Mouse (Mus musculus): ENCODE measurements around the gene Chm. TPM values are rescaled to one million over a fixed set of nuclear protein-coding genes. Genes with fewer than 3 reads are reported as not detected.
"Not testable (repeated sequence)": the region's sequence is repeated elsewhere in the genome, so short reads cannot be mapped to it uniquely, and the experiment has no call there.

Chm gene
- total RNA-seq (2021) = 10 to 100 TPM; 40.6 to 42.2 TPM
- long read RNA-seq, experiment 1, full-length matches to known transcripts = 14 of 26 reads
- long read RNA-seq, experiment 1, partial matches to known transcripts = 0 of 26 reads
- long read RNA-seq, experiment 1, other reads (novel, unspliced or antisense) = 12 of 26 reads
- long read RNA-seq, experiment 2, full-length matches to known transcripts = 8 of 15 reads
- long read RNA-seq, experiment 2, partial matches to known transcripts = 2 of 15 reads
- long read RNA-seq, experiment 2, other reads (novel, unspliced or antisense) = 5 of 15 reads

- peak; percentile 39 to 50 for DNase-seq (ENCODE audit: low spot score in 2 of 2)
Measured at GRCm38 (mm10) chrX:113185230-113185985, at the start of gene Chm. Gene Chm (minus strand): TSS chrX:113185517.

GRCm38 (mm10) chrX:113193901-113194300 is 8.6 kb upstream of the Chm start:
- DNase-seq (ENCODE audit: low spot score in 2 of 2) = no peak

- no peak for DNase-seq (ENCODE audit: low spot score in 2 of 2)
Measured at GRCm38 (mm10) chrX:113184569-113185229, 618 bp downstream of the Chm start.

- not testable (repeated sequence) for DNase-seq (ENCODE audit: low spot score in 2 of 2)
Measured at GRCm38 (mm10) chrX:113180856-113181255, 4.5 kb downstream of the Chm start.

GRCm38 (mm10) chrX:113172766-113173165 is 12.6 kb downstream of the Chm start:
- DNase-seq (ENCODE audit: low spot score in 2 of 2) = no peak

- no peak for DNase-seq (ENCODE audit: low spot score in 2 of 2)
Measured at GRCm38 (mm10) chrX:113172271-113172670, 13.0 kb downstream of the Chm start.

- no peak for DNase-seq (ENCODE audit: low spot score in 2 of 2)
Measured at GRCm38 (mm10) chrX:113160268-113160860, 25.0 kb downstream of the Chm start.

GRCm38 (mm10) chrX:113084171-113084570 is 101.1 kb downstream of the Chm start:
- DNase-seq (ENCODE audit: low spot score in 2 of 2) = no peak

GRCm38 (mm10) chrX:113076053-113076452 is 109.3 kb downstream of the Chm start:
- DNase-seq (ENCODE audit: low spot score in 2 of 2) = no peak

GRCm38 (mm10) chrX:113074823-113075222 is 110.5 kb downstream of the Chm start:
- no peak for DNase-seq (ENCODE audit: low spot score in 2 of 2)

- no peak for DNase-seq (ENCODE audit: low spot score in 2 of 2)
Measured at GRCm38 (mm10) chrX:113003621-113004020, 181.7 kb downstream of the Chm start.

GRCm38 (mm10) chrX:113002192-113002591 is 183.1 kb downstream of the Chm start:
- no peak for DNase-seq (ENCODE audit: low spot score in 2 of 2)

Small RNA genes lying within 50 kb of the gene (microRNA-seq; reads per million reads assigned to microRNA genes)
- gene Mir361 = 3,737 to 5,067 reads per million in 2 experiments

Other genes with a start within 250 kb of the Chm start
- gene Dach2, start 112.0 kb upstream of the Chm start, total RNA-seq (2021) = under 1 TPM; 0.61 to 0.74 TPM

Data from left cerebral cortex, adult 18-20 months (tissue).